Mouse (Mus musculus) intestine, embryonic 14.5 days (tissue): Measurements from ENCODE around the gene Cpa4. TPM values are rescaled to one million over a fixed set of nuclear protein-coding genes. Genes with fewer than 3 reads are reported as not detected.
A peak's percentile ranks its signal among the peaks of the same experiment; 100 is the strongest.

Experiments
- ATAC-seq: fragments of 200-750 bp; cut with Nextera tagmentation; replicated peaks from 2 replicates; pipeline ENCODE4 v1.8.0; 2017; ENCODE audit warnings: low read depth, moderate number of reproducible peaks, moderate TSS enrichment, moderate library complexity; ENCODE audit not compliant: low FRiP score, low TSS enrichment
- DNase-seq: peaks from one replicate; pipeline ENCODE4 v3.0.0-alpha.2; 2018; ENCODE audit warnings: low spot score
- H3K27ac ChIP-seq: fragments of 300-500 bp; sonication (generic); 2 replicates; pipeline ENCODE4 v1.5.1; 2014; ENCODE audit warnings: low read depth, mild to moderate bottlenecking, control low read depth
- H3K27me3 ChIP-seq: fragments of 300-500 bp; sonication (generic); replicated peaks from 2 replicates; pipeline ENCODE4 v1.6.1; 2014; ENCODE audit warnings: low read length, control low read depth; ENCODE audit not compliant: control insufficient read depth, insufficient read depth
- H3K36me3 ChIP-seq: fragments of 300-500 bp; sonication (generic); 2 replicates; pipeline ENCODE4 v1.6.1; 2014; ENCODE audit warnings: low read length, control low read depth; ENCODE audit not compliant: control insufficient read depth, insufficient read depth
- H3K4me1 ChIP-seq: fragments of 300-500 bp; sonication (generic); replicated peaks from 2 replicates; pipeline ENCODE4 v1.6.1; 2014; ENCODE audit warnings: low read length, control low read depth, mixed read lengths; ENCODE audit not compliant: control insufficient read depth, insufficient read depth
- H3K4me2 ChIP-seq: fragments of 300-500 bp; sonication (generic); 2 replicates; pipeline ENCODE4 v1.6.1; 2014; ENCODE audit warnings: low read length
- H3K4me3 ChIP-seq: fragments of 300-500 bp; sonication (generic); 2 replicates; pipeline ENCODE4 v1.5.1; 2014; ENCODE audit warnings: low read depth, low read length, control low read depth, mixed read lengths
- H3K9ac ChIP-seq: fragments of 300-500 bp; sonication (generic); 2 replicates; pipeline ENCODE4 v1.6.1; 2014; ENCODE audit warnings: mild to moderate bottlenecking, low read length
- H3K9me3 ChIP-seq: fragments of 300-500 bp; sonication (generic); 2 replicates; pipeline ENCODE4 v1.6.1; 2016; ENCODE audit warnings: low read length, control low read depth; ENCODE audit not compliant: control insufficient read depth
- WGBS: fragments of 180-500 bp; shearing (Covaris S2); extraction: QIAGEN DNeasy Blood & Tissue Kit; methylation state at CpG from one replicate; pipeline ENCODE4 v1.1.7; 2014; 5-methylcytosine and 5-hydroxymethylcytosine counted together
- polyA plus RNA-seq: library from polyadenylated mRNA; unstranded; fragments of >200 nt; fragmentation: Nextera tagmentation; extraction: Ambion mirVana; gene quantifications from 2 replicates; pipeline ENCODE4 v1.2.1, GENCODE M21; 2014

The Cpa4 gene
- 0.73 and 0.93 TPM in 2 replicates for polyA plus RNA-seq

GRCm38 (mm10) chr6:30568069-30568468 is at the start of gene Cpa4:
TSS of gene Cpa4 (plus strand) at chr6:30568369.
- Histone ChIP-seq H3K9ac (no peak within 1 kb of the TSS), H3K27me3 (no peaks in the 10 kb centered on the region), H3K27ac (no peak within 1 kb of the TSS), H3K4me1 (peaks cover 10% of the 10 kb centered on the region), H3K4me2 (no peak within 1 kb of the TSS), H3K9me3 (no peaks in the 10 kb centered on the region), H3K36me3 (no peaks in the 10 kb centered on the region), H3K4me3 (no peak within 1 kb of the TSS)
- ATAC-seq (no peak), DNase-seq (no peak)
- whole genome bisulfite sequencing, result 73% methylated on average over 5 of the region's 5 CpGs

GRCm38 (mm10) chr6:30520400-30520799 is 47.8 kb upstream of the Cpa4 start:
- Histone ChIP-seq H3K36me3 (no peaks in the 10 kb centered on the region), H3K4me2 (no peak overlapping the region), H3K9ac (no peak overlapping the region), H3K4me3 (no peak overlapping the region), H3K4me1 (peaks cover 6% of the 10 kb centered on the region), H3K27ac (no peak overlapping the region), H3K9me3 (no peaks in the 10 kb centered on the region), H3K27me3 (no peaks in the 10 kb centered on the region)
- 73% methylated on average over 11 of the region's 11 CpGs for WGBS
- no peak for DNase-seq
- no peak for ATAC-seq

- Histone ChIP-seq H3K4me3 (no peak overlapping the region), H3K27ac (peak overlapping the region; percentile 81), H3K4me2 (no peak overlapping the region), H3K36me3 (no peaks in the 10 kb centered on the region), H3K27me3 (no peaks in the 10 kb centered on the region), H3K4me1 (peaks cover 37% of the 10 kb centered on the region), H3K9ac (no peak overlapping the region), H3K9me3 (no peaks in the 10 kb centered on the region)
- no peak for DNase-seq
- ATAC-seq, result no peak
- WGBS, result 42% methylated on average over 7 of the region's 7 CpGs
These were observed 42.5 kb upstream of the Cpa4 start for GRCm38 (mm10) chr6:30525456-30526332.

GRCm38 (mm10) chr6:30526586-30527515 is 41.3 kb upstream of the Cpa4 start:
- Histone ChIP-seq H3K36me3 (no peaks in the 10 kb centered on the region), H3K4me1 (peaks cover 37% of the 10 kb centered on the region), H3K4me3 (no peak overlapping the region), H3K9ac (no peak overlapping the region; the same call in 1 of the 2 replicates), H3K4me2 (peak overlapping the region; percentile 9; the same call in 1 of the 2 replicates), H3K27ac (peak overlapping the region; percentile 81), H3K27me3 (no peaks in the 10 kb centered on the region), H3K9me3 (no peaks in the 10 kb centered on the region)
- 20% methylated on average over 19 of the region's 19 CpGs for WGBS
- peak; percentile 46; the same call in 1 of the 2 replicates for ATAC-seq
- peak; percentile 81 for DNase-seq

- H3K27ac ChIP-seq, result 0 out of 2 replicates have a peak overlapping the region, but pooled peaks have one; percentile 51
These were observed 39.4 kb upstream of the Cpa4 start for GRCm38 (mm10) chr6:30528800-30529199.

GRCm38 (mm10) chr6:30535340-30535739 is 32.8 kb upstream of the Cpa4 start:
- WGBS, result 61% methylated on average over 3 of the region's 3 CpGs
- no peak for DNase-seq

More at GRCm38 (mm10) chr6:30528800-30529199, 39.4 kb upstream of the Cpa4 start:
- 51% methylated on average over 6 of the region's 6 CpGs for WGBS
- no peaks in the 10 kb centered on the region for H3K27me3 ChIP-seq
- H3K9ac ChIP-seq, result no peak overlapping the region
- peaks cover 37% of the 10 kb centered on the region for H3K4me1 ChIP-seq
- no peak overlapping the region for H3K4me2 ChIP-seq
- no peaks in the 10 kb centered on the region for H3K9me3 ChIP-seq
- H3K36me3 ChIP-seq, result no peaks in the 10 kb centered on the region
- H3K4me3 ChIP-seq, result no peak overlapping the region
- ATAC-seq (no peak), DNase-seq (no peak)

GRCm38 (mm10) chr6:30538240-30538639 is 29.9 kb upstream of the Cpa4 start:
- no peaks in the 10 kb centered on the region for H3K36me3 ChIP-seq
- ATAC-seq (no peak), DNase-seq (no peak)
- peak overlapping the region; percentile 22; the same call in 1 of the 2 replicates for H3K4me2 ChIP-seq
- H3K27ac ChIP-seq, result peak overlapping the region; percentile 88
- H3K27me3 ChIP-seq, result no peaks in the 10 kb centered on the region
- 24% methylated on average over 10 of the region's 10 CpGs for WGBS
- H3K9ac ChIP-seq, result no peak overlapping the region; the same call in 1 of the 2 replicates
- peaks cover 27% of the 10 kb centered on the region for H3K4me1 ChIP-seq
- H3K9me3 ChIP-seq, result no peaks in the 10 kb centered on the region
- no peak overlapping the region for H3K4me3 ChIP-seq

More at GRCm38 (mm10) chr6:30535340-30535739, 32.8 kb upstream of the Cpa4 start:
- H3K9ac ChIP-seq, result no peak overlapping the region
- H3K36me3 ChIP-seq, result no peaks in the 10 kb centered on the region
- H3K9me3 ChIP-seq, result no peaks in the 10 kb centered on the region
- H3K4me1 ChIP-seq, result peaks cover 18% of the 10 kb centered on the region
- no peaks in the 10 kb centered on the region for H3K27me3 ChIP-seq
- no peak overlapping the region for H3K4me2 ChIP-seq
- H3K27ac ChIP-seq, result no peak overlapping the region
- no peak overlapping the region for H3K4me3 ChIP-seq
- no peak for ATAC-seq

GRCm38 (mm10) chr6:30538800-30539199 is 29.4 kb upstream of the Cpa4 start:
- Histone ChIP-seq H3K9ac (no peak overlapping the region), H3K27ac (peak overlapping the region; percentile 88), H3K4me2 (no peak overlapping the region), H3K4me3 (no peak overlapping the region), H3K4me1 (peaks cover 31% of the 10 kb centered on the region), H3K27me3 (no peaks in the 10 kb centered on the region), H3K36me3 (no peaks in the 10 kb centered on the region), H3K9me3 (no peaks in the 10 kb centered on the region)
- 45% methylated on average over 5 of the region's 5 CpGs for WGBS
- ATAC-seq (0 out of 2 replicates have a peak, but pooled peaks have one; percentile 47), DNase-seq (no peak)
